Mouse (Mus musculus) gastrocnemius, postnatal 10 days (tissue): ENCODE measurements at regions not wholly inside any gene's neighbourhood (a gene's known extent, or its start where the extent isn't known, plus 50 kb on each side); places are given as distances from the start of the nearest gene placed in this dataset.

Experiments used
- DNase-seq: peaks from one replicate; pipeline ENCODE4 v3.0.0; 2021; ENCODE audit warnings: mixed read lengths

- no peak for DNase-seq
These were observed 251.4 kb downstream of the Hivep2 start for GRCm38 (mm10) chr10:14217284-14217683.

GRCm38 (mm10) chr10:14216191-14216992 lies 250.5 kb downstream of the Hivep2 start:
- DNase-seq, result no peak

GRCm38 (mm10) chr10:14215512-14215911 lies 249.6 kb downstream of the Hivep2 start:
- no peak for DNase-seq

- DNase-seq, result no peak
These were observed 247.7 kb downstream of the Hivep2 start for GRCm38 (mm10) chr10:14213536-14213935.

- DNase-seq, result peak; percentile 43
These were observed 246.1 kb downstream of the Hivep2 start for GRCm38 (mm10) chr10:14211926-14212325.

- no peak for DNase-seq
These were observed 245.6 kb downstream of the Hivep2 start for GRCm38 (mm10) chr10:14211481-14211880.

GRCm38 (mm10) chr10:14210445-14210844 lies 244.6 kb downstream of the Hivep2 start:
- DNase-seq, result no peak

- DNase-seq, result no peak
These were observed 244.2 kb downstream of the Hivep2 start for GRCm38 (mm10) chr10:14210045-14210444.

- DNase-seq, result no peak
These were observed 242.3 kb downstream of the Hivep2 start for GRCm38 (mm10) chr10:14208206-14208605.

GRCm38 (mm10) chr10:14207616-14208015 lies 241.7 kb downstream of the Hivep2 start:
- DNase-seq, result no peak

GRCm38 (mm10) chr10:14207051-14207570 lies 241.2 kb downstream of the Hivep2 start:
- no peak for DNase-seq
